Mouse (Mus musculus): ENCODE data around the gene Gm10273.

Gm10273 gene

GRCm38 (mm10) chr10:59402899-59403792 lies 7.7 kb downstream of the Gm10273 start, which contains the start of gene Pla2g12b:
Gene Pla2g12b (plus strand): TSS chr10:59403660.
- no peak for DNase-seq (ENCODE audit: low spot score)

GRCm38 (mm10) chr10:59403793-59404149 lies 8.3 kb downstream of the Gm10273 start:
- DNase-seq (ENCODE audit: low spot score) = no peak

- no peak for DNase-seq (ENCODE audit: low spot score)
Observed at GRCm38 (mm10) chr10:59408499-59408898, 13.1 kb downstream of the Gm10273 start.

GRCm38 (mm10) chr10:59410264-59410663 lies 14.8 kb downstream of the Gm10273 start:
- no peak for DNase-seq (ENCODE audit: low spot score)

- no peak for DNase-seq (ENCODE audit: low spot score)
Observed at GRCm38 (mm10) chr10:59413711-59414110, 18.3 kb downstream of the Gm10273 start.

GRCm38 (mm10) chr10:59416623-59417022 lies 21.2 kb downstream of the Gm10273 start:
- DNase-seq (ENCODE audit: low spot score) = no peak

GRCm38 (mm10) chr10:59419516-59419915 lies 24.1 kb downstream of the Gm10273 start:
- no peak for DNase-seq (ENCODE audit: low spot score)

- no peak for DNase-seq (ENCODE audit: low spot score)
Observed at GRCm38 (mm10) chr10:59424453-59424852, 29.0 kb downstream of the Gm10273 start.

- no peak for DNase-seq (ENCODE audit: low spot score)
Observed at GRCm38 (mm10) chr10:59425369-59425768, 29.9 kb downstream of the Gm10273 start.

- no peak for DNase-seq (ENCODE audit: low spot score)
Observed at GRCm38 (mm10) chr10:59426371-59426770, 30.9 kb downstream of the Gm10273 start.

- no peak for DNase-seq (ENCODE audit: low spot score)
Observed at GRCm38 (mm10) chr10:59429448-59430135, 34.2 kb downstream of the Gm10273 start.

GRCm38 (mm10) chr10:59430701-59431218 lies 35.3 kb downstream of the Gm10273 start:
- DNase-seq (ENCODE audit: low spot score) = peak; percentile 27

- peak; percentile 34 for DNase-seq (ENCODE audit: low spot score)
Observed at GRCm38 (mm10) chr10:59435746-59436145, 40.3 kb downstream of the Gm10273 start.

GRCm38 (mm10) chr10:59438651-59439050 lies 43.2 kb downstream of the Gm10273 start:
- peak; percentile 32 for DNase-seq (ENCODE audit: low spot score)

GRCm38 (mm10) chr10:59439508-59439931 lies 44.1 kb downstream of the Gm10273 start:
- peak; percentile 49 for DNase-seq (ENCODE audit: low spot score)

- DNase-seq (ENCODE audit: low spot score) = peak; percentile 32
Observed at GRCm38 (mm10) chr10:59440177-59440576, 44.7 kb downstream of the Gm10273 start.

- DNase-seq (ENCODE audit: low spot score) = no peak
Observed at GRCm38 (mm10) chr10:59441735-59442134, 46.3 kb downstream of the Gm10273 start, which contains the start of gene Oit3. Gene Oit3 (minus strand): TSS chr10:59441778.

GRCm38 (mm10) chr10:59443212-59443611 lies 47.8 kb downstream of the Gm10273 start:
- DNase-seq (ENCODE audit: low spot score) = peak; percentile 41

- no peak for DNase-seq (ENCODE audit: low spot score)
Observed at GRCm38 (mm10) chr10:59444106-59444505, 48.7 kb downstream of the Gm10273 start.

GRCm38 (mm10) chr10:59444635-59445034 lies 49.2 kb downstream of the Gm10273 start:
- DNase-seq (ENCODE audit: low spot score) = peak; percentile 44
